Mouse (Mus musculus) layer of hippocampus, adult 8-10 months (tissue): Measurements from ENCODE around the gene Caprin2. TPM values are rescaled to one million over a fixed set of nuclear protein-coding genes. Genes with fewer than 3 reads are reported as not detected.
"Not testable (repeated sequence)": the region's sequence is repeated elsewhere in the genome, so short reads cannot be mapped to it uniquely, and the experiment has no call there.

Experiments used
- DNase-seq, 2 experiments: peaks; one replicate each; pipeline ENCODE4 v3.0.0; 2022; ENCODE audit warnings: low spot score in 2 of 2
- total RNA-seq, 4 experiments: library from RNA; stranded (reverse); gene quantifications; 2 replicates each; pipeline ENCODE4 v1.2.4; 2022

Caprin2 gene
- 10 to 100 TPM in 2 of 4 experiments, 1 to 10 TPM in 2; 8.0 to 11.7 (median 10.1) TPM for total RNA-seq

- peak; percentile 82 to 84 for DNase-seq
Observed at GRCm38 (mm10) chr6:148895773-148896506, at the start of gene Caprin2. TSS of gene Caprin2 (minus strand) at chr6:148896237.

GRCm38 (mm10) chr6:148944767-148945508 is 48.9 kb upstream of the Caprin2 start:
- DNase-seq = peak; percentile 5 to 9

GRCm38 (mm10) chr6:148944344-148944766 is 48.3 kb upstream of the Caprin2 start:
- no peak for DNase-seq

- DNase-seq = no peak
Observed at GRCm38 (mm10) chr6:148943695-148944094, 47.7 kb upstream of the Caprin2 start.

GRCm38 (mm10) chr6:148942406-148942805 is 46.4 kb upstream of the Caprin2 start:
- DNase-seq = no peak

GRCm38 (mm10) chr6:148941880-148942279 is 45.8 kb upstream of the Caprin2 start:
- no peak for DNase-seq

- not testable (repeated sequence) for DNase-seq
Observed at GRCm38 (mm10) chr6:148940383-148940782, 44.3 kb upstream of the Caprin2 start.

GRCm38 (mm10) chr6:148937693-148938092 is 41.7 kb upstream of the Caprin2 start:
- DNase-seq = no peak

- DNase-seq = no peak
Observed at GRCm38 (mm10) chr6:148934961-148935590, 39.0 kb upstream of the Caprin2 start.

- DNase-seq = no peak
Observed at GRCm38 (mm10) chr6:148931281-148931680, 35.2 kb upstream of the Caprin2 start.

GRCm38 (mm10) chr6:148918841-148919398 is 22.9 kb upstream of the Caprin2 start:
- DNase-seq = no peak

- no peak for DNase-seq
Observed at GRCm38 (mm10) chr6:148917672-148918071, 21.6 kb upstream of the Caprin2 start.

- DNase-seq = no peak
Observed at GRCm38 (mm10) chr6:148916817-148917216, 20.8 kb upstream of the Caprin2 start.

- DNase-seq = peak; percentile 7 to 32
Observed at GRCm38 (mm10) chr6:148913938-148914337, 17.9 kb upstream of the Caprin2 start.

GRCm38 (mm10) chr6:148911906-148912305 is 15.9 kb upstream of the Caprin2 start:
- DNase-seq = not testable (repeated sequence)

- DNase-seq = no peak
Observed at GRCm38 (mm10) chr6:148906958-148907357, 10.9 kb upstream of the Caprin2 start.

- DNase-seq = no peak
Observed at GRCm38 (mm10) chr6:148902728-148903127, 6.7 kb upstream of the Caprin2 start.

- no peak for DNase-seq
Observed at GRCm38 (mm10) chr6:148896507-148896851, 442 bp upstream of the Caprin2 start.

- peak in 1 of 2 experiments; percentile 3 for DNase-seq
Observed at GRCm38 (mm10) chr6:148894888-148895772, 907 bp downstream of the Caprin2 start.

- no peak for DNase-seq
Observed at GRCm38 (mm10) chr6:148873911-148874310, 22.1 kb downstream of the Caprin2 start.

GRCm38 (mm10) chr6:148845629-148846028 is 50.4 kb downstream of the Caprin2 start:
- no peak for DNase-seq
